ENCODE assay signal across 11 mouse cellular contexts in genomic region chr5:119684701-119685391, GRCm38 (mm10). TPM values are rescaled to one million over a fixed set of nuclear protein-coding genes. Genes with fewer than 3 reads are reported as not detected.
DNase-seq lines count a peak whose midpoint lies in the region; ATAC-seq and TF ChIP-seq lines count a peak whose summit lies in the region.
"Had no signal": no experiment of that assay in that cellular context is flagged by ENCODE, and none has a peak within 500 bp of the region (broad histone marks: within the 10 kb centered on the region; RNA-seq: fewer than 3 reads in every experiment).

No protein-coding gene starts in this region.

- no peak for ATAC-seq in intestine, embryonic 14.5 days (replicated peaks; ENCODE audit: low FRiP score, low TSS enrichment, low read depth)
- ATAC-seq in intestine, postnatal 0 days: no peak
- no peak for ATAC-seq in midbrain, embryonic 11.5 days (ENCODE audit: low FRiP score)
- no peak for ATAC-seq in midbrain, embryonic 15.5 days (replicated peaks)
- ATAC-seq in embryonic facial prominence, embryonic 13.5 days (ENCODE audit: insufficient number of reproducible peaks, insufficient read depth, low FRiP score, low TSS enrichment, low read depth): no peak
- no peak for ATAC-seq in granulocyte monocyte progenitor cell, adult 5-6 weeks (replicated peaks; ENCODE audit: poor library complexity, severe bottlenecking)
- ATAC-seq: forebrain, embryonic 14.5 days had no signal

- 41% methylated on average over 15 of the region's 15 CpGs for WGBS in intestine, embryonic 14.5 days
- 60% methylated on average over 15 of the region's 15 CpGs for WGBS in intestine, postnatal 0 days
- under 1% methylated on average over 15 of the region's 15 CpGs for WGBS in midbrain, embryonic 11.5 days
- 2% methylated on average over 15 of the region's 15 CpGs for WGBS in midbrain, embryonic 15.5 days
- 4% methylated on average over 15 of the region's 15 CpGs for WGBS in embryonic facial prominence, embryonic 13.5 days
- WGBS in small intestine, adult 2 months: 66% methylated on average over 15 of the region's 15 CpGs

- peaks cover 71% of the 10 kb centered on the region for H3K27me3 ChIP-seq in intestine, embryonic 14.5 days (replicated peaks; ENCODE audit: control insufficient read depth, insufficient read depth, low read length)
- H3K27me3 ChIP-seq in intestine, postnatal 0 days (replicated peaks; ENCODE audit: control insufficient read depth, insufficient read depth, low read length): peaks cover 14% of the 10 kb centered on the region
- peaks cover 93% of the 10 kb centered on the region for H3K27me3 ChIP-seq in midbrain, embryonic 11.5 days (ENCODE audit: control insufficient read depth, insufficient read depth, low read length)
- H3K27me3 ChIP-seq in midbrain, embryonic 15.5 days (replicated peaks): peaks cover 96% of the 10 kb centered on the region
- H3K27me3 ChIP-seq in embryonic facial prominence, embryonic 13.5 days: peaks cover 80% of the 10 kb centered on the region
- H3K27me3 ChIP-seq in small intestine, adult 2 months (ENCODE audit: control insufficient read depth, insufficient read depth, low read length): no peaks in the 10 kb centered on the region

- no peaks in the 10 kb centered on the region for H3K9me3 ChIP-seq in intestine, embryonic 14.5 days (ENCODE audit: control insufficient read depth, low read length)
- H3K9me3 ChIP-seq in intestine, postnatal 0 days (ENCODE audit: control insufficient read depth): no peaks in the 10 kb centered on the region
- no peaks in the 10 kb centered on the region for H3K9me3 ChIP-seq in midbrain, embryonic 11.5 days (ENCODE audit: control insufficient read depth, low read length)
- no peaks in the 10 kb centered on the region for H3K9me3 ChIP-seq in midbrain, embryonic 15.5 days
- no peaks in the 10 kb centered on the region for H3K9me3 ChIP-seq in embryonic facial prominence, embryonic 13.5 days
- H3K9me3 ChIP-seq: neural tube, embryonic 13.5 days had no signal

- peak; percentile 71 for DNase-seq in intestine, embryonic 14.5 days (ENCODE audit: low spot score)
- DNase-seq in midbrain, embryonic 11.5 days (ENCODE audit: low spot score, missing footprints): peak; percentile 96
- DNase-seq: cerebellum, adult 9-10 months had no signal

- H3K4me1 ChIP-seq in intestine, embryonic 14.5 days (replicated peaks; ENCODE audit: control insufficient read depth, insufficient read depth, low read length): peaks cover 22% of the 10 kb centered on the region
- peaks cover 3% of the 10 kb centered on the region; the same call in 1 of the 2 replicates for H3K4me1 ChIP-seq in intestine, postnatal 0 days (replicated peaks; ENCODE audit: control insufficient read depth, insufficient read depth, low read length)
- no peaks in the 10 kb centered on the region for H3K4me1 ChIP-seq in midbrain, embryonic 11.5 days (ENCODE audit: control insufficient read depth, insufficient read depth, low read length)
- H3K4me1 ChIP-seq in midbrain, embryonic 15.5 days: 0 out of 2 replicates have a peak, but pooled peaks cover 7% of the 10 kb centered on the region
- peaks cover 74% of the 10 kb centered on the region for H3K4me1 ChIP-seq in embryonic facial prominence, embryonic 13.5 days
- H3K4me1 ChIP-seq in small intestine, adult 2 months (ENCODE audit: control insufficient read depth, insufficient read depth, insufficient read length, low read length): peaks cover 20% of the 10 kb centered on the region

- no peak overlapping the region for H3K27ac ChIP-seq in intestine, embryonic 14.5 days (ENCODE audit: low read depth)
- H3K27ac ChIP-seq in intestine, postnatal 0 days (ENCODE audit: low read depth, low read length): no peak overlapping the region
- no peak overlapping the region for H3K27ac ChIP-seq in midbrain, embryonic 11.5 days (ENCODE audit: low read depth, low read length)
- H3K27ac ChIP-seq in midbrain, embryonic 15.5 days: no peak overlapping the region
- peak overlapping the region; percentile 94 for H3K27ac ChIP-seq in embryonic facial prominence, embryonic 13.5 days
- 0 out of 2 replicates have a peak overlapping the region, but pooled peaks have one; percentile 39 for H3K27ac ChIP-seq in small intestine, adult 2 months (ENCODE audit: insufficient read depth, low read depth, low read length)
- H3K27ac ChIP-seq: heart, adult 2 months; neural tube, embryonic 13.5 days had no signal

- H3K36me3 ChIP-seq in intestine, embryonic 14.5 days (ENCODE audit: control insufficient read depth, insufficient read depth, low read length): peaks cover 21% of the 10 kb centered on the region
- peaks cover 33% of the 10 kb centered on the region for H3K36me3 ChIP-seq in intestine, postnatal 0 days (ENCODE audit: control insufficient read depth, insufficient read depth)
- no peaks in the 10 kb centered on the region for H3K36me3 ChIP-seq in midbrain, embryonic 11.5 days (ENCODE audit: control insufficient read depth, insufficient read depth, low read length)
- H3K36me3 ChIP-seq in midbrain, embryonic 15.5 days (replicated peaks): no peaks in the 10 kb centered on the region
- H3K36me3 ChIP-seq in embryonic facial prominence, embryonic 13.5 days: peaks cover 20% of the 10 kb centered on the region
- H3K36me3 ChIP-seq in small intestine, adult 2 months (ENCODE audit: control insufficient read depth, insufficient read depth, low read length): peaks cover 43% of the 10 kb centered on the region
- H3K36me3 ChIP-seq: neural tube, embryonic 13.5 days had no signal

- TF ChIP-seq CTCF in intestine, postnatal 0 days (IDR thresholded peaks at IDR 0.05; ENCODE audit: low read depth): no peak
- TF ChIP-seq CTCF in small intestine, adult 2 months (IDR thresholded peaks at IDR 0.05; ENCODE audit: extremely low read depth, insufficient read length, insufficient replicate concordance, low read depth, low read length): no peak

- no peak overlapping the region; the same call in 1 of the 2 replicates for H3K4me2 ChIP-seq in intestine, embryonic 14.5 days (ENCODE audit: low read length)
- no peak overlapping the region for H3K4me2 ChIP-seq in intestine, postnatal 0 days (replicated peaks; ENCODE audit: low read depth)
- no peak overlapping the region for H3K4me2 ChIP-seq in midbrain, embryonic 11.5 days
- no peak overlapping the region for H3K4me2 ChIP-seq in midbrain, embryonic 15.5 days
- H3K4me2 ChIP-seq in embryonic facial prominence, embryonic 13.5 days: peak overlapping the region; percentile 70

- H3K9ac ChIP-seq in intestine, embryonic 14.5 days (ENCODE audit: low read length): no peak overlapping the region
- no peak overlapping the region for H3K9ac ChIP-seq in intestine, postnatal 0 days (ENCODE audit: low read depth, low read length)
- no peak overlapping the region for H3K9ac ChIP-seq in midbrain, embryonic 11.5 days (ENCODE audit: low read length)
- no peak overlapping the region for H3K9ac ChIP-seq in midbrain, embryonic 15.5 days
- peak overlapping the region; percentile 70 for H3K9ac ChIP-seq in embryonic facial prominence, embryonic 13.5 days
- H3K9ac ChIP-seq: neural tube, embryonic 13.5 days had no signal

- TF ChIP-seq POLR2A in small intestine, adult 2 months (IDR thresholded peaks at IDR 0.05; ENCODE audit: low read depth, low read length): no peak

- H3K4me3 ChIP-seq in intestine, embryonic 14.5 days (ENCODE audit: low read depth, low read length): no peak overlapping the region
- no peak overlapping the region for H3K4me3 ChIP-seq in intestine, postnatal 0 days (ENCODE audit: low read depth, low read length)
- H3K4me3 ChIP-seq in midbrain, embryonic 11.5 days (ENCODE audit: low read depth, low read length): no peak overlapping the region
- H3K4me3 ChIP-seq in midbrain, embryonic 15.5 days: no peak overlapping the region
- H3K4me3 ChIP-seq in embryonic facial prominence, embryonic 13.5 days: peak overlapping the region; percentile 38; the same call in 1 of the 2 replicates
- no peak overlapping the region for H3K4me3 ChIP-seq in small intestine, adult 2 months (ENCODE audit: low read depth, low read length)

RNA-seq across cellular contexts. Expression of gene Tbx3, which starts 14.4 kb away (rescaled TPM):
- polyA plus RNA-seq in intestine, embryonic 14.5 days (2014; fragmentation: Nextera tagmentation; extraction: Ambion mirVana): 44.1 and 45.5 TPM in 2 replicates
- 30.6 and 42.6 TPM in 2 replicates for polyA plus RNA-seq in intestine, postnatal 0 days (2015; fragmentation: Nextera tagmentation; extraction: Ambion mirVana)
- 1.3 and 1.4 TPM in 2 replicates for polyA plus RNA-seq in midbrain, embryonic 11.5 days (2014; fragmentation: Nextera tagmentation; extraction: Ambion mirVana)
- 2.9 and 4.7 TPM in 2 replicates for polyA plus RNA-seq in midbrain, embryonic 15.5 days (2015; fragmentation: Nextera tagmentation; extraction: Ambion mirVana)
- 63.4 and 67.0 TPM in 2 replicates for polyA plus RNA-seq in embryonic facial prominence, embryonic 13.5 days (2015; fragmentation: Nextera tagmentation; extraction: Ambion mirVana)
- polyA plus RNA-seq in small intestine, adult 2 months (2012; rRNA removed): 251 and 672 TPM in 2 replicates
- not detected in 2 replicates for total RNA-seq in granulocyte monocyte progenitor cell, adult 5-6 weeks (2014; fragmentation: Nextera tagmentation)
- total RNA-seq in granulocyte monocyte progenitor cell, adult 5-6 weeks (2017): not detected in 2 replicates

Comparison
In these comparisons a context has a peak if more than half of its experiments do, and no peak if none do; other contexts are left out.
1. H3K27ac ChIP-seq: peak in embryonic facial prominence, embryonic 13.5 days (single experiment) and small intestine, adult 2 months (single experiment); none in intestine, embryonic 14.5 days (single experiment), intestine, postnatal 0 days (single experiment), midbrain, embryonic 11.5 days (single experiment) and midbrain, embryonic 15.5 days (single experiment).